18 mouse cellular contexts compared by ENCODE assay signal in genomic region chr2:180959605-180960004, GRCm38 (mm10). TPM values are rescaled to one million over a fixed set of nuclear protein-coding genes. Genes with fewer than 3 reads are reported as not detected.
"Had no signal": no experiment of that assay in that cellular context is flagged by ENCODE, and none has a peak within 500 bp of the region (broad histone marks: within the 10 kb centered on the region; RNA-seq: fewer than 3 reads in every experiment).

No protein-coding gene starts in this region.

- ATAC-seq: inflammation-experienced regulatory T-cells, adult 6 months; liver, postnatal 0 days; midbrain, embryonic 16.5 days had no signal

- H3K27ac ChIP-seq: layer of hippocampus, adult 2 months; limb, embryonic 12.5 days; liver, embryonic 13.5 days; macrophage; midbrain, embryonic 12.5 days had no signal

- H3K36me3 ChIP-seq: limb, embryonic 12.5 days; liver, embryonic 13.5 days; midbrain, embryonic 12.5 days had no signal

- H3K4me3 ChIP-seq: layer of hippocampus, adult 2 months; limb, embryonic 12.5 days; liver, embryonic 13.5 days; megakaryocyte, embryonic 14.5 days; midbrain, embryonic 12.5 days had no signal

- DNase-seq: kidney, adult 18-20 months; kidney, postnatal 10 days; kidney, postnatal 4 days; liver; liver, embryonic 13.5 days; liver, postnatal 0 days; right cerebral cortex, postnatal 14 days; thymus, postnatal 4 days had no signal

- H3K9ac ChIP-seq: limb, embryonic 12.5 days; liver, embryonic 13.5 days; liver, postnatal 0 days; midbrain, embryonic 12.5 days had no signal

- H3K9me3 ChIP-seq: limb, embryonic 12.5 days; liver, embryonic 13.5 days; megakaryocyte, embryonic 14.5 days; midbrain, embryonic 12.5 days had no signal

- H3K4me2 ChIP-seq: limb, embryonic 12.5 days; liver, embryonic 13.5 days; midbrain, embryonic 12.5 days had no signal

RNA-seq across cellular contexts. Expression of gene Nkain4, which starts 5.1 kb away (rescaled TPM):
- polyA plus RNA-seq: inflammation-experienced regulatory T-cells, adult 6 months; macrophage had no signal

RNA-seq across cellular contexts. Expression of gene Birc7, which starts 30.8 kb away (rescaled TPM):
- polyA plus RNA-seq: inflammation-experienced regulatory T-cells, adult 6 months; kidney, embryonic 14.5 days; limb, embryonic 12.5 days; liver, embryonic 13.5 days; liver, postnatal 0 days; macrophage; midbrain, embryonic 16.5 days; spleen, adult 2 months; testis, adult 2 months had no signal
